Mouse (Mus musculus): Measurements from ENCODE around the gene Prr7. TPM values are rescaled to one million over a fixed set of nuclear protein-coding genes. Genes with fewer than 3 reads are reported as not detected.

Prr7 gene
- polyA plus RNA-seq, 2 experiments, result 0.32 TPM; not detected in 1

DNA sequence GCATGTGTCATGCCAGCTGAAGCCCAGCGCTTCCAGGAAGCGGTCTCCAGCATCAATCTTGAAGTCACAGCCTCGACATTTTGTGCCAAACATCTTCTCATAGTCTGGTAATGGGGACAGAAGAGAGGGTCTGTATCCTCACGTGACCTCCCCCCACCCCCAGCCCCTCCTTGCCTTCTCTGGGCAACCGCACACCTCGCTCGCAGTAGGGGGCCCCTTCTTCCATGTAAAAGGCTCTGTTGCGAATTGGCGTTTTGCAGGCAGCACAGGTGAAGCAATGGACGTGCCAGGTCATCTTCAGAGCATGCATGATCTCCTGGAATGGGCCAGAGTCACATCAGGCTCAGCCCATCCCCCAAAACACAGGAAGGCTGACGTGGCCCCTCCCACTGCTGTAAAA is 34.8 kb downstream of the Prr7 start:
- Histone ChIP-seq H3K4me1 (replicated peaks; ENCODE audit: control insufficient read depth in 2 of 2, insufficient read depth in 2 of 2, low read length in 1 of 2) (no peaks in the 10 kb centered on the region), H3K27ac (no peak overlapping the region), H3K27me3 (ENCODE audit: control insufficient read depth, insufficient read depth, low read length) (no peaks in the 10 kb centered on the region), H3K4me3 (ENCODE audit: insufficient read depth in 1 of 2, low read depth in 2 of 2, low read length in 2 of 2) (no peak overlapping the region), H3K36me3 (replicated peaks; ENCODE audit: control insufficient read depth, insufficient read depth, low read depth) (no peaks in the 10 kb centered on the region), H3K9me3 (ENCODE audit: control insufficient read depth, low read length) (no peaks in the 10 kb centered on the region), H3K4me2 (ENCODE audit: low read depth) (no peak overlapping the region), H3K9ac (replicated peaks) (no peak overlapping the region)
- DNase-seq (ENCODE audit: low read depth in 3 of 3, low spot score in 3 of 3) (no peak), ATAC-seq (ENCODE audit: insufficient read depth) (no peak)
- TF ChIP-seq EP300 (IDR thresholded peaks at IDR 0.05; ENCODE audit: low read depth), result no peak
- no peak for TF ChIP-seq CTCF (IDR thresholded peaks at IDR 0.05; ENCODE audit: low read depth)
- WGBS (ENCODE audit: insufficient replicate concordance), result 68% methylated on average over 11 of the region's 11 CpGs

DNA sequence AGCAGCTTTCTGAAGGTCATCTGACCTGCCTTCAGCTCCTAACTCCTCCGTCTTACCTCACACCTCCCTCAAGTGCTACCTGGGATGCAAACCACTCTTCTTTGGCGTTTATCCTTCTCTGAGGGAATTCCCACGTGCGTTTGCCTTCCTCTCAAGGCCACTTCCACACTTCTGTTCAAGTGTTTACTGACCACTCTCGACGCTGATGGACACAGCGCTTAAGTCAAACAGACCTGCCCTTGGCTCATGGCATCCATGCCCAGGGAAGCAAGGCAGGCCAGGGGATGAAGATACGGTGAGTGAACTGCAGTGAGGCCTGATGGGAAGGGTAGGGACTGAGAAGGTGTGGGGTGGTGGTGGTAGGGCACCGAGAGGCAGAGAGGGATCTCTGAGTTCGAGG is 36.5 kb downstream of the Prr7 start:
- ATAC-seq (ENCODE audit: insufficient read depth) (no peak), DNase-seq (ENCODE audit: low read depth in 3 of 3, low spot score in 3 of 3) (no peak)
- no peaks in the 10 kb centered on the region for H3K9me3 ChIP-seq (ENCODE audit: control insufficient read depth, low read length)
- H3K27me3 ChIP-seq (ENCODE audit: control insufficient read depth, insufficient read depth, low read length), result no peaks in the 10 kb centered on the region
- TF ChIP-seq EP300 (IDR thresholded peaks at IDR 0.05; ENCODE audit: low read depth), result no peak
- H3K4me2 ChIP-seq (ENCODE audit: low read depth), result no peak overlapping the region
- 64% methylated on average over 10 of the region's 10 CpGs for WGBS (ENCODE audit: insufficient replicate concordance)
- H3K4me3 ChIP-seq (ENCODE audit: insufficient read depth in 1 of 2, low read depth in 2 of 2, low read length in 2 of 2), result no peak overlapping the region
- no peaks in the 10 kb centered on the region for H3K4me1 ChIP-seq (replicated peaks; ENCODE audit: control insufficient read depth in 2 of 2, insufficient read depth in 2 of 2, low read length in 1 of 2)
- H3K9ac ChIP-seq (replicated peaks), result no peak overlapping the region
- H3K36me3 ChIP-seq (replicated peaks; ENCODE audit: control insufficient read depth, insufficient read depth, low read depth), result no peaks in the 10 kb centered on the region
- H3K27ac ChIP-seq, result no peak overlapping the region

DNA sequence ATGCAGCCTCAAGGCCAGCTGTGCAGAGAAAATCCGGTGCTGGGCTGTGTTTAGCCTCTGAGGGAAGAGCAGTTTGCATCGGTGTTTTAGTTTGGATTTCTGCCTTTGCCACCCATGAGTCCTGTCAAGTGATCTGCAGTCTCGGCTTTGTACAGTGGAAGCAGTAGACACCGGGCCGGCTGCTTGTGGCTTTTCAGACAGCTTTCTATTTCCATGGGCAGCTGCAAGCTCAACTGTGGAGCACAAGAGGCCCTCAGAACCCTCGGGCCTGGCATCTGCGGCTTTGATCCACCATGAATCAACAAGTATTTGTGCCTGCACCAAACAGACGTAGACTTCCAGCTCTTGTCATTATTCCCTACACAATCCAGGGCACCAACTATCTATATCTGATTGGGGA is 38.3 kb downstream of the Prr7 start:
- TF ChIP-seq CTCF (IDR thresholded peaks at IDR 0.05; ENCODE audit: low read depth), result no peak
- TF ChIP-seq EP300 (IDR thresholded peaks at IDR 0.05; ENCODE audit: low read depth), result no peak
- 73% methylated on average over 8 of the region's 8 CpGs for WGBS (ENCODE audit: insufficient replicate concordance)
- Histone ChIP-seq H3K27ac (no peak overlapping the region), H3K4me1 (replicated peaks; ENCODE audit: control insufficient read depth in 2 of 2, insufficient read depth in 2 of 2, low read length in 1 of 2) (no peaks in the 10 kb centered on the region), H3K9me3 (ENCODE audit: control insufficient read depth, low read length) (no peaks in the 10 kb centered on the region), H3K4me3 (ENCODE audit: insufficient read depth in 1 of 2, low read depth in 2 of 2, low read length in 2 of 2) (no peak overlapping the region), H3K4me2 (ENCODE audit: low read depth) (no peak overlapping the region), H3K36me3 (replicated peaks; ENCODE audit: control insufficient read depth, insufficient read depth, low read depth) (no peaks in the 10 kb centered on the region; the same call in 1 of the 2 replicates), H3K27me3 (ENCODE audit: control insufficient read depth, insufficient read depth, low read length) (no peaks in the 10 kb centered on the region), H3K9ac (replicated peaks) (no peak overlapping the region)
- no peak for DNase-seq (ENCODE audit: low read depth in 3 of 3, low spot score in 3 of 3)
- ATAC-seq (ENCODE audit: insufficient read depth), result no peak

DNA sequence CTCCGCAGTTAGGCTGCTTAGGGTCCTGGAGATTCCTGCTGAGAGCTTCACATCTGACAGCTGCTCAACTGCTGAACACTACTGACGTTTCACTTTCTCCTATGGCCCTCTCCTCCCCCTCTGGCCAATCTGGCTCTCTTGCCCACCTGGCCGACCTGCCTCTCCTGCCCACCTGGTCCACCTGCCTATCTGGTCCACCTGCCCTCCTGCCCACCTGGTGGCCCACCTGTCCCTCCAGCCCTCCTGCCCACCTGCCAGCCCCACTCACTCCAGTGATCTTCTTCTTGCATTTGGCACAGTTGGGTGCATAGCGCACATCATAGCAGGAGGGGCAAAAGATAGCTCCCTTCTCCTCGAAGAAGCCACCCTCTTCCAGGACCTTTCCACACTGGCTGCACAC is 40.3 kb downstream of the Prr7 start:
- no peak for TF ChIP-seq CTCF (IDR thresholded peaks at IDR 0.05; ENCODE audit: low read depth)
- TF ChIP-seq EP300 (IDR thresholded peaks at IDR 0.05; ENCODE audit: low read depth), result no peak
- DNase-seq (ENCODE audit: low read depth in 3 of 3, low spot score in 3 of 3), result no peak
- H3K4me1 ChIP-seq (replicated peaks; ENCODE audit: control insufficient read depth in 2 of 2, insufficient read depth in 2 of 2, low read length in 1 of 2), result no peaks in the 10 kb centered on the region
- no peak overlapping the region for H3K27ac ChIP-seq
- no peak overlapping the region for H3K9ac ChIP-seq (replicated peaks)
- H3K36me3 ChIP-seq (replicated peaks; ENCODE audit: control insufficient read depth, insufficient read depth, low read depth), result no peaks in the 10 kb centered on the region; the same call in 1 of the 2 replicates
- no peaks in the 10 kb centered on the region for H3K27me3 ChIP-seq (ENCODE audit: control insufficient read depth, insufficient read depth, low read length)
- H3K4me3 ChIP-seq (ENCODE audit: insufficient read depth in 1 of 2, low read depth in 2 of 2, low read length in 2 of 2), result no peak overlapping the region
- 59% methylated on average over 5 of the region's 5 CpGs for WGBS (ENCODE audit: insufficient replicate concordance)
- H3K4me2 ChIP-seq (ENCODE audit: low read depth), result no peak overlapping the region
- no peak for ATAC-seq (ENCODE audit: insufficient read depth)
- H3K9me3 ChIP-seq (ENCODE audit: control insufficient read depth, low read length), result no peaks in the 10 kb centered on the region

DNA sequence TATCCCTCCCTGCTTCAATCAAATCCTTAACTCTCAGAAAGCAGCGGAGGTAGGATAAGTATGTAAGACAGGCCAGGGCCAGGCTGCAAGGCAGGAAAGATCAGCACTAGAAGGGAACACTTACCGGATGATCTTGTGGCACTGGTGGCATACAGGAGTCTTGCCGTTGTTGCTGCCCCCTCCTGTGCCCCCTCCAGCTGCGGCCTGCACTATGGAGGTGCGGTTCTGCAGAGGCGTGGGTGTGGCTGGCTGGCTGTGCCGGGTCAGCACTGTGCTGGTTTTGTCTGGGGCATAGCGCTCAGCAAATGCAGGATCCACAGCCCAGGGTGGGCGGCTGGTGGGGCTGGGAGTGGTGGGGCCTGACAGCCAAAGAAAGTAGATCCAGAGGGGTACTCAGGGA is 41.7 kb downstream of the Prr7 start:
- Histone ChIP-seq H3K4me1 (replicated peaks; ENCODE audit: control insufficient read depth in 2 of 2, insufficient read depth in 2 of 2, low read length in 1 of 2) (peaks cover 5 to 7% of the 10 kb centered on the region in 2 experiments), H3K9me3 (ENCODE audit: control insufficient read depth, low read length) (no peaks in the 10 kb centered on the region), H3K4me3 (ENCODE audit: insufficient read depth in 1 of 2, low read depth in 2 of 2, low read length in 2 of 2) (no peak overlapping the region), H3K27me3 (ENCODE audit: control insufficient read depth, insufficient read depth, low read length) (no peaks in the 10 kb centered on the region), H3K4me2 (ENCODE audit: low read depth) (no peak overlapping the region), H3K27ac (no peak overlapping the region), H3K36me3 (replicated peaks; ENCODE audit: control insufficient read depth, insufficient read depth, low read depth) (no peaks in the 10 kb centered on the region; the same call in 1 of the 2 replicates), H3K9ac (replicated peaks) (no peak overlapping the region)
- DNase-seq (ENCODE audit: low read depth in 3 of 3, low spot score in 3 of 3), result no peak
- WGBS (ENCODE audit: insufficient replicate concordance), result 87% methylated on average over 9 of the region's 9 CpGs
- TF ChIP-seq EP300 (IDR thresholded peaks at IDR 0.05; ENCODE audit: low read depth), result no peak
- TF ChIP-seq CTCF (IDR thresholded peaks at IDR 0.05; ENCODE audit: low read depth), result no peak
- no peak for ATAC-seq (ENCODE audit: insufficient read depth)
